Mouse (Mus musculus) stomach, postnatal 0 days (tissue): Measurements from ENCODE around the gene Gnpnat1.

ENCODE experiments used
- CTCF ChIP-seq: IDR thresholded peaks from 2 replicates; pipeline ENCODE4 v1.5.1; 2016; ENCODE audit warnings: antibody characterized with exemption, low read depth, mild to moderate bottlenecking, moderate library complexity
- EP300 ChIP-seq: optimal IDR thresholded peaks from 2 replicates; pipeline ENCODE3; 2016; ENCODE audit warnings: antibody characterized with exemption

GRCm38 (mm10) chr14:45329018-45329588 is 75.6 kb downstream of the Gnpnat1 start:
- no peak for TF ChIP-seq CTCF
- no peak for TF ChIP-seq EP300
